Mouse (Mus musculus) liver, postnatal 0 days (tissue): ENCODE data around the gene Sema4a.

ENCODE experiments used
- CTCF ChIP-seq: sonication (generic); IDR thresholded peaks from 2 replicates; pipeline ENCODE4 v1.5.1; 2016; ENCODE audit warnings: antibody characterized with exemption, low read depth
- EP300 ChIP-seq: IDR thresholded peaks from 2 replicates; pipeline ENCODE4 v1.6.1; 2016; ENCODE audit warnings: antibody characterized with exemption, low read depth, mild to moderate bottlenecking

DNA sequence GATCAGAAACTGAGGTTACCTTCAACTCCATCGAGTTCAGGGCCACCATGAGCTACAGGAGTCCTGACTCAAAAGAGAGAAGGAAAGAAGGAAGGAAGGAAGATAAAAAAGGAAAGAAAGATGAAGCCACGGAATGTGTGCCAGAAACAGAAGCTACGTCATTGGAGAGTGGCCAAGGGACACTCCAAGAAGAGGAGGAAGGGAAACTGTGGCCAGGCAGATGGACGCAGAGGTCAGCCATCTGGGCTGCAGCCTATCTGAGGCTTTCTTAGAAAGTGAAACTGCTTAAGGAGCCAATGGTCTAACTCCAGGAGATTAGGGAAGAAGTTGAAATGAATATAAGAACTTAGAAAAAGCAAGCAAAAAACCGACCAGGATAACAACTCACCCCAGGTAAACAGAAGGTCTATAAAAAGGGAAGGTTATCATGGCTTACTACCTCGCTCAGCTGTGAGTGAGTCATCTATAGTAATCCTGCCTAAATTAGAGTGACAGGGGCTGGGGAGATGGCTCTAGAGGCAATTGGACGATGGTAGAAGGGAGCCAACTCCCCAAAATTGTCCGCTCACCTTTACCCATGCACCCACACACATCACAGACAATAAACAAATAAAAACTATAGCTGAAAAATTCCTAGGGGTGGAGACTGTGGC is 14.4 kb downstream of the Sema4a start:
- TF ChIP-seq CTCF (no peak), EP300 (no peak)
